Mouse (Mus musculus): ENCODE measurements around the gene Son.

- TF ChIP-seq POLR2A (IDR thresholded peaks at IDR 0.05; ENCODE audit: extremely low read depth, insufficient read depth, low read length) (no peak), CTCF (IDR thresholded peaks at IDR 0.05; ENCODE audit: low read depth, low read length) (no peak)
These were observed 2.5 kb downstream of the Son start for GRCm38 (mm10) chr16:91649781-91650180.

Data from liver, adult 2 months (tissue).